Mouse (Mus musculus) embryonic facial prominence, embryonic 13.5 days (tissue): Measurements from ENCODE around the gene Rab1b. TPM values are rescaled to one million over a fixed set of nuclear protein-coding genes. Genes with fewer than 3 reads are reported as not detected.

Experiments used
- ATAC-seq: fragments of 200-750 bp; cut with Nextera tagmentation; 2 replicates; pipeline ENCODE4 v1.8.0; 2017; ENCODE audit warnings: low read depth; ENCODE audit not compliant: insufficient number of reproducible peaks, insufficient read depth, low FRiP score, low TSS enrichment
- H3K27ac ChIP-seq: fragments of 300-500 bp; sonication (generic); 2 replicates; pipeline ENCODE4 v1.5.1; 2015; ENCODE audit warnings: moderate library complexity, mild to moderate bottlenecking, inconsistent platforms
- H3K27me3 ChIP-seq: fragments of 300-500 bp; sonication (generic); 2 replicates; pipeline ENCODE4 v1.6.1; 2015; ENCODE audit warnings: mild to moderate bottlenecking, inconsistent platforms
- H3K36me3 ChIP-seq: fragments of 300-500 bp; sonication (generic); 2 replicates; pipeline ENCODE4 v1.6.1; 2015; ENCODE audit warnings: mild to moderate bottlenecking, inconsistent platforms
- H3K4me1 ChIP-seq: fragments of 300-500 bp; sonication (generic); 2 replicates; pipeline ENCODE4 v1.6.1; 2015; ENCODE audit warnings: inconsistent platforms
- H3K4me2 ChIP-seq: fragments of 300-500 bp; sonication (generic); 2 replicates; pipeline ENCODE4 v1.6.1; 2015; ENCODE audit warnings: moderate library complexity, mild to moderate bottlenecking, inconsistent platforms
- H3K4me3 ChIP-seq: fragments of 300-500 bp; sonication (generic); 2 replicates; pipeline ENCODE4 v1.5.1; 2015; ENCODE audit warnings: mild to moderate bottlenecking, inconsistent platforms
- H3K9ac ChIP-seq: fragments of 300-500 bp; sonication (generic); 2 replicates; pipeline ENCODE4 v1.6.1; 2015; ENCODE audit warnings: mild to moderate bottlenecking, inconsistent platforms
- H3K9me3 ChIP-seq: fragments of 300-500 bp; sonication (generic); 2 replicates; pipeline ENCODE4 v1.6.1; 2016; ENCODE audit warnings: inconsistent platforms
- WGBS: fragments of 180-500 bp; shearing (Covaris S2); methylation state at CpG from one replicate; pipeline ENCODE4 v1.1.7; 2015; ENCODE audit warnings: mixed read lengths; 5-methylcytosine and 5-hydroxymethylcytosine counted together
- polyA plus RNA-seq: library from polyadenylated mRNA; unstranded; fragments of >200 nt; fragmentation: Nextera tagmentation; extraction: Ambion mirVana; gene quantifications from 2 replicates; pipeline ENCODE4 v1.2.1, GENCODE M21; 2015

Gene Rab1b
- polyA plus RNA-seq, 1 experiment from 2014 or later, result 262 TPM

- Histone ChIP-seq H3K4me3 (peak overlapping the region; percentile 78), H3K4me1 (peaks cover 70% of the 10 kb centered on the region), H3K27ac (peak overlapping the region; percentile 99), H3K36me3 (no peaks in the 10 kb centered on the region), H3K27me3 (peaks cover 9% of the 10 kb centered on the region; the same call in 1 of the 2 replicates), H3K9me3 (no peaks in the 10 kb centered on the region), H3K9ac (peak overlapping the region; percentile 93), H3K4me2 (peak overlapping the region; percentile 74)
- WGBS, result 28% methylated on average over 21 of the region's 21 CpGs
- no peak for ATAC-seq
Observed at GRCm38 (mm10) chr19:5068570-5069234, 38.2 kb downstream of the Rab1b start.

GRCm38 (mm10) chr19:5067867-5068569 lies 38.9 kb downstream of the Rab1b start, which contains the start of gene Cd248:
TSS of gene Cd248 (plus strand) at chr19:5068078.
- 1% methylated on average over 46 of the region's 56 CpGs for WGBS
- Histone ChIP-seq H3K36me3 (no peaks in the 10 kb centered on the region), H3K4me3 (peak within 1 kb of the TSS; percentile 78), H3K9ac (peak within 1 kb of the TSS; percentile 93), H3K27me3 (peaks cover 9% of the 10 kb centered on the region; the same call in 1 of the 2 replicates), H3K27ac (peak within 1 kb of the TSS; percentile 99), H3K4me1 (peaks cover 65% of the 10 kb centered on the region), H3K4me2 (peak within 1 kb of the TSS; percentile 74), H3K9me3 (no peaks in the 10 kb centered on the region)
- ATAC-seq, result 0 out of 2 replicates have a peak, but pooled peaks have one; percentile 48

GRCm38 (mm10) chr19:5067040-5067799 lies 39.7 kb downstream of the Rab1b start:
- H3K4me1 ChIP-seq, result peaks cover 59% of the 10 kb centered on the region
- peaks cover 9% of the 10 kb centered on the region; the same call in 1 of the 2 replicates for H3K27me3 ChIP-seq
- H3K36me3 ChIP-seq, result no peaks in the 10 kb centered on the region
- H3K4me3 ChIP-seq, result peak overlapping the region; percentile 78
- WGBS, result 6% methylated on average over 15 of the region's 15 CpGs
- H3K4me2 ChIP-seq, result peak overlapping the region; percentile 74
- H3K27ac ChIP-seq, result peak overlapping the region; percentile 99
- no peaks in the 10 kb centered on the region for H3K9me3 ChIP-seq
- H3K9ac ChIP-seq, result peak overlapping the region; percentile 93
- no peak for ATAC-seq

- Histone ChIP-seq H3K36me3 (no peaks in the 10 kb centered on the region), H3K27me3 (peaks cover 9% of the 10 kb centered on the region; the same call in 1 of the 2 replicates), H3K4me2 (no peak overlapping the region), H3K9ac (no peak overlapping the region), H3K9me3 (no peaks in the 10 kb centered on the region), H3K4me1 (peaks cover 59% of the 10 kb centered on the region), H3K27ac (no peak overlapping the region), H3K4me3 (no peak overlapping the region)
- WGBS, result 61% methylated on average over 7 of the region's 7 CpGs
- ATAC-seq, result no peak
Observed at GRCm38 (mm10) chr19:5065104-5065503, 41.8 kb downstream of the Rab1b start.

DNA sequence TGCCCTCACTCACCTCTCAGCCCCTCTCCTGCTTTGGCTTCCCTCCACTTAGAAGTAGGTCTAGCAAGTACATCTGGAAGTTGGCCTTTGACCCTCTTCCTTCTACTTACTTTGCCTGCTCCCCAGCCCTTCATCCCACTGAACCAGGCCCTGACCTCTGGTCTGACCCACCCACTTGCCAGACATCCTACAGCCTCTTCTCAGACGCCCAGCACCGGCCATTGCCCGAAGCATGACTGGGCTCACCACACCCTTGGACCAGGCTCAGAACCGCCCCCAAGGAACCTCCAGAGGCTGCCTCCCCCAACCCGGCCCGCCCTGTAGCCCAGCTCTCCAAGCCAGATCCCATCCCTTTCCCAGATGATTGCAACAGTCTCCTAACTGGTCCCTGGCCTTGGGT lies 44.4 kb downstream of the Rab1b start:
- no peaks in the 10 kb centered on the region for H3K36me3 ChIP-seq
- 43% methylated on average over 6 of the region's 6 CpGs for WGBS
- no peaks in the 10 kb centered on the region for H3K27me3 ChIP-seq
- no peak overlapping the region for H3K9ac ChIP-seq
- H3K4me2 ChIP-seq, result no peak overlapping the region
- no peak overlapping the region for H3K27ac ChIP-seq
- H3K4me1 ChIP-seq, result peaks cover 57% of the 10 kb centered on the region
- H3K9me3 ChIP-seq, result no peaks in the 10 kb centered on the region
- no peak for ATAC-seq
- H3K4me3 ChIP-seq, result no peak overlapping the region

- Histone ChIP-seq H3K27me3 (no peaks in the 10 kb centered on the region), H3K4me1 (peaks cover 53% of the 10 kb centered on the region), H3K4me3 (no peak overlapping the region), H3K9me3 (no peaks in the 10 kb centered on the region), H3K9ac (no peak overlapping the region), H3K27ac (no peak overlapping the region), H3K4me2 (no peak overlapping the region), H3K36me3 (no peaks in the 10 kb centered on the region)
- ATAC-seq, result no peak
- 85% methylated on average over 5 of the region's 5 CpGs for WGBS
Observed at GRCm38 (mm10) chr19:5062041-5062440, 44.8 kb downstream of the Rab1b start.

- peaks cover 56% of the 10 kb centered on the region for H3K4me1 ChIP-seq
Observed at GRCm38 (mm10) chr19:5060365-5061330, 46.2 kb downstream of the Rab1b start.

GRCm38 (mm10) chr19:5058801-5059771 lies 47.8 kb downstream of the Rab1b start:
- Histone ChIP-seq H3K36me3 (no peaks in the 10 kb centered on the region), H3K27ac (peak overlapping the region; percentile 87), H3K9ac (peak overlapping the region; percentile 57), H3K4me3 (no peak overlapping the region), H3K4me2 (peak overlapping the region; percentile 16), H3K9me3 (no peaks in the 10 kb centered on the region), H3K27me3 (peaks cover 5% of the 10 kb centered on the region), H3K4me1 (peaks cover 47% of the 10 kb centered on the region)
- WGBS, result 11% methylated on average over 10 of the region's 10 CpGs
- no peak for ATAC-seq

More at GRCm38 (mm10) chr19:5060365-5061330, 46.2 kb downstream of the Rab1b start:
- Histone ChIP-seq H3K4me2 (peak overlapping the region; percentile 22), H3K27ac (peak overlapping the region; percentile 87), H3K4me3 (no peak overlapping the region), H3K9me3 (no peaks in the 10 kb centered on the region), H3K27me3 (no peaks in the 10 kb centered on the region), H3K9ac (peak overlapping the region; percentile 54), H3K36me3 (no peaks in the 10 kb centered on the region)
- WGBS, result 30% methylated on average over 5 of the region's 5 CpGs
- ATAC-seq, result peak; percentile 13; the same call in 1 of the 2 replicates

DNA sequence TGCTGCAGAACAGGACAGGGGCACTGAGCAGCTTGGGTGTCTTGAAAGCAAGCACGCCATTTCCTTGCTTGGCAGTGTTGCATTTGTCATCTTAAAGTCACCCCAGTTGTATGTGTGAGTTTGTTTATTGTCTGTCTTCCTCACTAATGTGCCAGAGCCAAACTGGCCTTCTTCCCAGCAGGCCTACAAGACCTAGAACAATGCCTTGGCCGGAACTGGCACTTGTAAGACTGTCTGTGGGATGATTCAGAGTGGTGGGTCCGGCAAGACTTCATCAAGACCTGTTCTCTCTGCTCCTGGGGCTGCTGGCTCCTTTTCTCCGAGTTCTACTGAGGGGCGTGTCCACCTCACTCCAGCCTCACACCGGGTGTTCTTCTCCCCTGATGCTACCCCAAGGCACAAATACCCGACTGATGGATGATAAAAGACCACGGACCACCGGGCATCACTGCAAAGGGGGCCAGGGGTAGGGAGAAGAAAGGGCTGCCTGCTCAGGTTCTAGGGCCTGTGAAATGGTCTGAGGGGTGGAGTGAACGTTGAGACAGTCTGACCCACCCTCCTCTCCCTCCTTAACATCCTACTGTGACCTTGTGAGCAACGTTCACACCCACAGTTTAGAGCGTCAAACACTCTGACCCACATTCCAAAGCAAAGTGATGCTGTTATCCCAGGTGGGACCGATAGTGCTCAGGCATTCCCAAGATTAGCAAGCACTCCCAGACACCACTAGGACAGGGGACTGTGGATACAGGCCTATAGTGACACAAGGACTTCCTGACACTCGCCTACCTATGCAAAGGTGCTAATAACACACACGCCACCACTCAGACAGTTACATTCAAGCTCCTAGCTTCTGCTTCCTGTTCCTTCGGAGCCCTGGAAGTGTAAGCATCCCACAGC lies 48.7 kb downstream of the Rab1b start:
- no peaks in the 10 kb centered on the region for H3K9me3 ChIP-seq
- H3K27me3 ChIP-seq, result peaks cover 14% of the 10 kb centered on the region
- H3K36me3 ChIP-seq, result no peaks in the 10 kb centered on the region
- ATAC-seq, result no peak
- H3K4me2 ChIP-seq, result peak overlapping the region; percentile 16; the same call in 1 of the 2 replicates
- WGBS, result 30% methylated on average over 16 of the region's 16 CpGs
- no peak overlapping the region for H3K4me3 ChIP-seq
- peak overlapping the region; percentile 87 for H3K27ac ChIP-seq
- H3K4me1 ChIP-seq, result peaks cover 47% of the 10 kb centered on the region
- peak overlapping the region; percentile 57 for H3K9ac ChIP-seq
